Mouse (Mus musculus) brain, adult 2 months (tissue): ENCODE measurements around the gene Myl7.

ENCODE experiments used
- DNase-seq: peaks from one replicate; pipeline ENCODE4 v3.0.0; 2011; ENCODE audit warnings: low read depth, low spot score

Myl7 gene

DNA sequence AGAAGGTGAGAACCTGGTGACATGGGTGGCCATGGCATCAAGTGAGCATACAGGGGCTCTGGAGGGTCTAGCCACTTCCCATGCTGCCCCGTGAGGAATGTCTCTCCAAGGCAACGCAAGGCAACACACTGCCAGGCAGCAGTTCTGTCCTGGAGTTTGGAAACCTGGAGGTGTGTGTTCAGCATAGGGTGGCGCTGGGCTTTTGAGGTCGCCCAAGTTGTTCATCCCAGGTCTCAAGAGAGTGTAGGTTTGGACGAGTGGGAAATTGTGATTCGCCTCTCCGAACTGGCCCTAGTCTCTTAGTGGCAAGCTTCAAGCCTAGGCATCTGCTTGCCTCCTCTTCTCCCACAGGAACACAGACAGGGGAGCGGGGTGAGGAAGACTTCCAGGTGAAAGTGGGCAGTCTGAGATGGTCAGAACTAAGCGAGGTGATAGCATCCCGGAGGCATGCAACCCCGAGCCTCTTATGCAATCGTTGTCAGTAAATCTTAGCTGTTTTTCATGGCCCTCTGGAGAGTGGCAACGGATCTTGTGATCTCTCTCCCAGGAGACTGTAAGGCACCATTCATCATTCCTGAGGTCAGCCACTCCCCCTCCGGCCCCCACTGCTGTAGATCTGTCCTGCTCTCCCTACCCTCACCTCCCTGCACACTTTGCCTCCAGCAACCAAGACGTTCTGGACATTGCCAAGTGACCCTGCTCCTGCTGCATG, 36.0 kb downstream of the Myl7 start:
- DNase-seq: no peak

DNA sequence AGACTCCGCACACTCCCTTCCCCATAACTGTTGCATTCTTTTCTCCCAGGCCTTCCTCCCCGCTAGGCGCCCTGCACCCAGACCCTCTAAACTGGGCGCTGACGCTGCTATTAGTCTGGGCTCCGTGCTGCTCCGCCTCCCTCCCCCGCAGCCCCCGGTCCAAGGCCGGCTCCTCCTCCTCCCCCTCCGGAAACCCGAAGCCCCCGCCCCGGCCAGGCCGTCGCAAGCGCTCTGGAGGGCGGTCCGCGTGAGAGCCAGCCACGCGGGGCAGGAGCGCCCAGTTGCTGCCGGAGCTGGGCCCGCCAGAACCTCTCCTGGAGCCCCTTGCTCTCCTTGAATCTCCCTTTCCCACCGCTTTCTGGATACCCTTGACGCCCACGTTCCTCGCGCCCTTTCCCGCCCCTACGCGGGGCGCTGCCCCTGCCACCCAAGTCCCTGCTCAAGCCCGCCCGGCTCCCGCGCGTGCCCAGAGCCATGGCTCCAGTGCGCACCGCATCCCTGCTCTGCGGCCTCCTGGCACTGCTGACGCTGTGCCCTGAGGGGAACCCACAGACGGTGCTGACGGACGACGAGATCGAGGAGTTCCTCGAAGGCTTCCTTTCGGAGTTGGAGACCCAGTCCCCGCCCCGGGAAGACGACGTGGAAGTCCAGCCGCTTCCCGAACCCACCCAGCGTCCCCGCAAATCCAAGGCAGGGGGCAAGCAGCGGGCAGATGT, 36.7 kb downstream of the Myl7 start, which contains the start of gene Aebp1:
Gene Aebp1, plus strand, starts transcription at position 270 of the 716 bp plus-strand sequence.
- no peak for DNase-seq

DNA sequence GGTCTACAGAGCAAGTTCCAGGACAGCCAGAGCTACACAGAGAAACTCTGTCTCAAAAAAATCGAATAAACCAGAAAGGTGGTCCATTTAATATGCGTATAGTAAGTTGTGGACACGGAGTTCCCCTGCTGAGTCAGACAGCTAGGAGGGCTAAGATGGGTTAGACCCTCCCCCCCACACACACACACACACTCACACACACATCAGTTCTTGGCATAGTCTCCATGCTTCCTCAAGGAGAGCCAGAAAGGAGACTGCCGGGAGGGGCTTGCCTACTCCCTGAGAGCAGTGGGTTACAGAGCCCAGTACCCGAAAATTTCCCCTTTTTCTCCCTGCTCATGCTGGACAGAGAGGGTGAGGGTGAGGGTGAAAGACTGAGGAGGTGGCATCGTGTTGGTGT, 37.9 kb downstream of the Myl7 start:
- DNase-seq: no peak

DNA sequence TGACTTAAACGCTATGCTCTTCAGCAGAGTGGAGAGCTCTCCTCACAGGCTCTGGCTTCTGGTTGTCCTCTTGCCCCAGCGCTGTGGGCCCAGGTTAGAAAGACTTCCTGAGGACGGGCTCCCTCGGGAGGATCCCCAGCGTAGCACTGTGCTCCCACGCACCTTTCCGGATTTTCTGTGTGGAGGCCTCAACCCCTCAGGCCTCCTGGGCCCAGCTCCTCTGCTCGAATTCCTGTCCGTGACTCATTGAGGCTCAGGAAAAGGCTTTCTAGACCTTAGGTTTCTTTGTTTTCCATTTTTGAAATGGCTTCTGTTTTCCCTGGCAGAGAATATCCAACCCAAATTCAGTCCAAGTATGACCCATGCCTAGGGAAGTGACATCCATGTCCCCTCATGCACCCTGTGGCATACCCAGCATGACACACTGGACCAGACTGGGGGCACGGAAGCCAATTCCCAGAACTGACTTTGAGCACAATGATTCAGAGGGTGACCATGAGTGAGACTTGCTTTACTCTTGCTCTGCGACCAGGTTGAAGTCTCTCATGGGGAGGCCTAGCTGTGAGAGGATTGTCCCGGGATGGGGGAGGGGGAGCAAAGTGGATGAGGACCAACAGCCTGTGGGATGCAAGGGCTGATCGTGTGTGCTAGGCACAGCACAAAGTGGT, 38.6 kb downstream of the Myl7 start:
- no peak for DNase-seq

DNA sequence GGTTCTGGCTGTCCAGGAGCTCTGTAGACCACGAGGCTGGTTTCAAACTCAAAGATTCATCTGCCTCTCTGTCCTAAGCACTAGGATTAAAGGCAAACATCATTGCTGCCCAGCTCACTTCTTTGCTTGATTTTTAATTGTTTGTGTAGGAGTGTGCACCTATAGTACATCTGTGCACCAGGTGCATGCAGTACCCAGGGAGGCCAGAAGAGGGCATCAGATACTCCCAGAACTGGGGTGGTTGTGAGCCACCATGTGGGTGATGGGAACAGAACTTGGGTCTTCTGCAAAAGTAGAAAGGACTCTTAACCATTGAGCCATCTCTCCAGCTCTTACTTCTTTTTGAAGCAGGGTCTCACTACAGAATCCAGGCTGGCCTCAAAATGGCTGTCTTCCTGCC, 39.9 kb downstream of the Myl7 start:
- DNase-seq: no peak

DNA sequence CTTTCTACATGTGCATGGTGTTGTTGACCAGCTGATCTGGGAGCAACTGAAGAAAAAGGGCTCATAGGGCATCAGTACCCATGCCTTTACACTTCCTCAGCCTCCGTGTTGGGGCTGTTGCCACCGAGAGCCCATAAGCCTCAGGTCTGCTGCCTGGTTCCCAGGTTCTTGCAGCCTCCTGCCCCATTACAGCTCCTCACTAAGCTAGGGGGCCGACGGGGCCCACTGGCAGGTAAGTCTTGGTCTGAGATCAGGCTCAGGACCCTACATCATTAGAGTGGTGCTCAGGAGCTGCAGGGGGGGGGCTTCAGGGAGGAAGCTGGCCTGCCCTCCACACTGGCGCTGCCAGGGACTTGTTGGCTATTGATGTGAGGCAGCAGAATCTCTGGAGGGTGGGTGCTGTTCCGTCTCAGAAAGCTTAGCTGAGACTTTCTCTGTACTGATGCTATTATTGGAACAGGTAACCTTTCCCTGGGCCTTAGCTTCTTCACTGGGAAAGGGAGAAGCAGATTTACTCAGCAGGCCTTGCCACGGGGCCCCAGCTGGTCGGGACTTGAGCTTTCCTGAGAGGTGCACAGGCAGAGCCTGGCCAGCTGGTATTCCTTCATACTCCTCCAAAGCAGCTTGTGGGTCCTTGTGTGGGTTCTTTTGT, 42.0 kb downstream of the Myl7 start:
- no peak for DNase-seq

DNA sequence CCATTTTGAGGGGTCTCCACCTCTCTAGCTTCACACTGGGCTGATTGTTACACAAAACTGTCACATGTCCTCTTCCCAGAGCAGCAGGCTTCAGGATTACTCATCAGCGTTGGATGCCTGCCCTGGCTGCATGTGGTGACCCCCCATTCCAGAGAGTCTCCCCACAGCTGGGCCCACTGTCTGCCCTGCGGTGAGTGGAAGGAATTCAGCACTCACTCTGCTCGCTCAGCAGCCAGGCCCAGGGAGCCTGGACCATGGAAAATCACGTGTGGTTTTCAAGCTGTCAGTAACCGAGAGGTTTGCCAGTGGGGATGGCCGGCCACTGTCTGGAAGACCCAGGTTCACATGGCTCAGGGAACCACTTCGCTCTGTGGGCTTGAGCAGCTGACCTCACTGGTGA, 42.7 kb downstream of the Myl7 start:
- DNase-seq: peak; percentile 93

DNA sequence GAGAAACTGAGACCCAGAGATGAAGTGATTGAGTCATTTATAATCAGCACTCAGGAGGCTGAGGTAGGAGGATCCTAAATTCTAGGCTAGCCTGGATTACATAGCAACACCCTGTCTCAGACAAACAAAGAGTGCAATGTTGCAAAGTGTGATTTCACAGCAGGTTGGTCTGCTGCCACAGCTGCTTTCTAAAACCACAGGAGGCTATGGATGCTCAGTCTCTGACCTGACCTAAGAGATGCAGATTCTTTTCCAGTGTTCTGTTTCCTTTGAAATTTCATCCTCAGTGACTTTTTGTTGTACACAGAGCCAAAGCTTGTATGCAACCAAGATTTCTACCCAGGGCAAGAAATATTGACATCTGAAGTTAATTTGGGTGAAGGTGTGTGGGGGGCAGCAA, 43.1 kb downstream of the Myl7 start:
- peak; percentile 43 for DNase-seq

DNA sequence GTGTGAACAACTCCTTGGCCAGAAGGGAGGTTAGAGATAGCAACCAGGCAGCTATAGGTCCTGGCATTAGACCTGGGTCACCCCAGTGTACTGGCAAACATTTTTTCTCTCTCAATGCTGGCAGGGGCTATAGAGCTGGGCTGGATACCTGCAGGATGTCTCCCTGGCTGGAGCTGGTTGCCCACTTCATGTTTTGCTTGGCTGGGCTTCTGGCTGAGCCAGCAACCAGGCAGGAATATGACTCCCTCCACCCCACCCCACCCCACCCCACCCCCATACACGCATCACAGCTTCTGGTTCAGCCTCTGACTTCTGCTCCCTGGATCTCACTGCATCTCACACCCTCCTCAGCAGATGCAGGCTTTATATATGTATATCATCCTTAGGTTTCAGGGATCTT, 46.3 kb downstream of the Myl7 start:
- DNase-seq: no peak

DNA sequence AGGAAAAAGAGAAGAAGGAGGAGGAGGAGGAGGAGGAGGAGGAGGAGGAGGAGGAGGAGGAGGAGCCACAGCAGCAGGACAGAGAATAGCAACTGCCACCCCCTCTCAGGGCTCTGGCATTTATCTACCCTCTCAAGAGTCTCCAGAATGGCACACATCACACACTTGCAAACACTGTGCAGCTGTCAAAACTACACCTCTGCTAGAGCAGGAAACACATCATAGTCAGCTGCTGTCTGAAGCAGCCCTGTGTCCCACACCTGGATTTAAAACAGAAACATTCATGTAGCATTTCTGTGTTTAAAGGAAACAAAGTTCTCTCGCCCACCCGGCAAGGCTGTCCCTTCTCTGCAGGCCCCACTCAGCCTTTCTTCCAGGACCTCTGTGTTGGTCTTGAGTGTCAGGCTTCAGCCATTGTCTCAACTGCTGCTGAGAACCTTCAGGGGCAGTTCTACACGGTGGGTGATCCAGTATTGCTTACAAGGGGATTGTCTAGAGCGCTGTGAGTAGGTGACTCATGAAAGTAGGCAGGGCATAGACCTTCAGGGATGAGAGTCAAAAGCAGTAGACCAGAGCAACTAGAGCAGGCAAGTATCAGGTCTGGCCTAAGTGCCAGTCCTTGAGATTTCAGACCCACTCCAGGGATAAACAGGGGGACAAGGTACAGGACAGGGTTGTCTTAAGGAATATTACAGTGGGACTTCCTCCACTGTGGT, 47.4 kb downstream of the Myl7 start:
- peak; percentile 23 for DNase-seq

DNA sequence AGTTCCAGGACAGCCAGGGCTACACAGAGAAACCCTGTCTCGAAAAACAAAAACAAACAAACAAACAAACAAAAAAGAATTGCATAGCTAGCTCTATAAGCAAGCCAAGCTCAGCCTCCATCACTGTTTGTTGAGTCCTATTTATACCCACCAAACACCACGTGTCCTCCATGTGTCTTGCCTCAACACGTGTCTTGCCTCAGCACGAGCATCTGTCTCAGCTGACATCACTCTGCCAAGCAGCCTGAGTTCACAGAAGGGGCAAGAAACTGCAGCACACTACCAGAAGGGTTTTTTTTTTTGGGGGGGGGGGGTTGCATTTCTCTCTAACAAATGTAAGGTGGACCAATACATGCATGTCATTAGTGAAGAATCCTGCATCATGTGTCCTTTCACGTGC, 48.1 kb downstream of the Myl7 start:
- DNase-seq: peak; percentile 41

DNA sequence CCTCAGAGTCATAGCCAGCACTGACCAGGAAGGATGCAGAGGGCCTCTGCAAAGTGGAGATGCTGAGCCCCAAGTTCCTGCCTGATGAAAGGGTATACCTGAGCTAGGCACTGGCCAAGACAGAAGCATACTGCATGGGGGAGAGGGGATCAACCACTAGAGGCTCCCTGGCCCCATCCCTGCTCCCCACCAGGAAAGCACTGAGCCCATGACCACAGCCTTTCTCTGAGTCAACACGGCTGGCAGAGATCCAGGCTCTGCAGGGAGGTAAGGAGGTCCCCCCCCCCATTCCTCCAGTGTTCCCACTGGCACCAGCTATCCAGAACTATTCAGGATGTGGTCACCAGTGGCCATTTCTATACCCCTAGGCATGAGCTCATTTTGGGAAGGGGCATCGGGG, 49.3 kb downstream of the Myl7 start:
- DNase-seq: no peak

DNA sequence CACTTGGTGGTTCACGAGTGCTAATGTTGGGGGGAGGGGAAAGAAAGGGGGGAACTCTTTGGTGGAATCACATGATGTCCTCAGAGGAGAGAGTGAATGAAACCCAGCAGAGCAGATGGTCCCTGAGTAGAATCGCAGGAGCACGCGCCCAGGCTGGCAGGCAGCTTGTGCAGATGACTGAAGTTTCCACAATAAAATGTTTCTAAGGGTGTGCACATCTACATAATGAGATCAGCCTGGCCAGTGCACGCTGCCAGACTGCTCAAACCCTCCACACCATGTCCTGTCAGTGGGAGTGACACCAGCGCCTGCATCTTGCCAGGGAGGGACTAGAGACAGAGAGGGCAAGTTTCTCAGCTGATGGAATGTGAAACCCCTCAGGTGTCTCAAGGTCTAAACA, 49.8 kb downstream of the Myl7 start:
- DNase-seq: peak; percentile 90

DNA sequence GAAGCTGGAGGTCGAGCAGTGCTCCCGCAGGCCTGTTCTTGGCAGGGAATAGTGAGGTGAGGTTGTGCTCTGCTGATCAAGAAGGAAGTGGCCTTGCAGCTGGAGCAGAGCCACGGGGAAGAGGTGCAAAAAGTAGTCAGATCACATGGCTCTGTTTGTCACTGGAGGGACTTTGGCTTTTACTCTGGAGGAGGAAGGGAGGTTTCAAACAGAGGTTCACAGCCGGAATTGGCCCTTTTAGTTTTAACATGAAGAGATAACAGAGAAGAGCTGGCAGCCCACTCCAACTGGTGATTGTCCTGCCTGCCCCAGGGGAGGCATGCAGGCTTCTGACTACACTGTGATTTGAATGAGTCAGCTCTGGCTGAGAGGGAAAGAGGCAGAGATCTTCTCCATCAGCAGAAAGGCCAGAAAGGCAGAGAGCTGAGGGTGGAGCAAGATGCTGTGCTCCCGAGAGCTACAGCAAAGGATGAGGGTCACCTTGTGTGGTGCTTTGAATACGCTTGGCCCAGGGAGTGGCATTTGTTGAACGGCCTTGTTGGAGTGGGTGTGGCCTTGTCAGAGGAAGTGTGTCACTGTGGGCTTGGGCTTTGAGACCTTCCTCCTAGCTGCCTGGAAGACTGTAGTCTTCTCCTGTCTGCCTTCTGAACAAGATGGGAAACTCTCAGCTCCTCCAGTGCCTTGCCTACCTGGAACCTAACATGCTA, 51.8 kb downstream of the Myl7 start:
- DNase-seq: peak; percentile 58
